Mouse (Mus musculus) heart, postnatal 0 days (tissue): ENCODE measurements around the gene Tmem56.

Experiments
- CTCF ChIP-seq: IDR thresholded peaks from 2 replicates; pipeline ENCODE4 v1.5.1; 2016; ENCODE audit warnings: antibody characterized with exemption, control low read depth, low read depth
- EP300 ChIP-seq: IDR thresholded peaks from 2 replicates; pipeline ENCODE4 v1.6.1; 2016; ENCODE audit warnings: antibody characterized with exemption, low read depth

- TF ChIP-seq CTCF (no peak), EP300 (no peak)
These were observed 30.1 kb upstream of the Tmem56 start for GRCm38 (mm10) chr3:121312979-121313378.
